7 mouse cellular contexts compared by ENCODE assay signal in the genomic region with DNA sequence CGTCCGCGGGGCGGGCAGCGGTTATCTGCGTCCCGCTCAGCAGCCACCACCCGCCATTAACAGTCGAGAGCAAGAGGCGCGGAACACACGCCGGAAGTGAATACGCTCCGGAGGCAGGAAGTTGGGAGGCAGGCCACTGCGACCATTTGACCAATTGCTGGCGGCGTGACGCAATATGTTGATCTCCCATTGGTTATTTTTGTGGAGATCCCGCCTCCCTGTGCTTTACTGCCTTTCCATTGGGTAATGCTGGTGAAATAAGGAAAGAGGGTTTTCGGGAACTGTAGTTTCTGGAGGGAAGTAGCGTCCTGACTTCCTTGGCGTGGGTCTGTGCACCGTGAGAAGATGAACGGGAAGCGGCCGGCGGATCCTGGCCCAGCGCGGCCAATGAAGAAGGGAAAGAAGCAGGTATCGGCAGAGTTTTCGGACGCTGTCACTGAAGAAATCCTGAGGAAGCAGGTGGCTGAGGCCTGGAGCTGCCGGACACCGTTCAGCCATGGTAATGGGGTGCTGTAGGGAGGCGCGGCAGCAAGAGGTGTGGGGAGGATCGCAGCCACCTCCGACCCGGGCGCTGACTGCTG. TPM values are rescaled to one million over a fixed set of nuclear protein-coding genes. Genes with fewer than 3 reads are reported as not detected.
DNase-seq lines count a peak whose midpoint lies in the region; ATAC-seq lines count a peak whose summit lies in the region.

A gene (minus strand): TSS at position 88 of the 581 bp plus-strand sequence.
A gene (plus strand): TSS at position 255 of the 581 bp plus-strand sequence.

- peak; percentile 94 for DNase-seq in adrenal gland, adult 8-10 months
- peak; percentile 97 for DNase-seq in embryo, embryonic 9.5 days (ENCODE audit: extremely low spot score)
- DNase-seq in gastrocnemius, postnatal 4 days (ENCODE audit: low spot score in 2 of 2), result peak; percentile 74 to 90
- DNase-seq in left cerebral cortex, postnatal 36 days (ENCODE audit: low spot score in 2 of 2), result peak; percentile 92 to 95
- peak; percentile 100 for DNase-seq in midbrain, embryonic 11.5 days (ENCODE audit: low spot score, missing footprints)
- peak; percentile 98 for DNase-seq in skeletal muscle tissue, adult 2 months (ENCODE audit: low read depth, low spot score)

- ATAC-seq in intestine, embryonic 16.5 days, result peak; percentile 99
- peak; percentile 99 for ATAC-seq in midbrain, embryonic 11.5 days (ENCODE audit: low FRiP score)

- under 1% methylated on average over 37 of the region's 41 CpGs for WGBS in intestine, embryonic 16.5 days
- WGBS in midbrain, embryonic 11.5 days, result under 1% methylated on average over 41 of the region's 41 CpGs

- H3K4me1 ChIP-seq in intestine, embryonic 16.5 days (ENCODE audit: control insufficient read depth, insufficient read depth, low read length), result peaks cover 13% of the 10 kb centered on the region
- H3K4me1 ChIP-seq in midbrain, embryonic 11.5 days (ENCODE audit: control insufficient read depth, insufficient read depth, low read length), result peaks cover 31% of the 10 kb centered on the region

- H3K9ac ChIP-seq in intestine, embryonic 16.5 days (ENCODE audit: low read depth, low read length), result peak within 1 kb of the TSS; percentile 74
- peak within 1 kb of the TSS; percentile 77 for H3K9ac ChIP-seq in midbrain, embryonic 11.5 days (ENCODE audit: low read length)

- peak within 1 kb of the TSS; percentile 80 for H3K4me2 ChIP-seq in intestine, embryonic 16.5 days (ENCODE audit: low read depth, low read length)
- H3K4me2 ChIP-seq in midbrain, embryonic 11.5 days, result peak within 1 kb of the TSS; percentile 85

- peak within 1 kb of the TSS; percentile 74 for H3K4me3 ChIP-seq in intestine, embryonic 16.5 days (ENCODE audit: low read length)
- H3K4me3 ChIP-seq in midbrain, embryonic 11.5 days (ENCODE audit: low read depth, low read length), result peak within 1 kb of the TSS; percentile 75

- H3K36me3 ChIP-seq in intestine, embryonic 16.5 days (ENCODE audit: control insufficient read depth, insufficient read depth, low read length), result no peaks in the 10 kb centered on the region
- H3K36me3 ChIP-seq in midbrain, embryonic 11.5 days (ENCODE audit: control insufficient read depth, insufficient read depth, low read length), result no peaks in the 10 kb centered on the region

- no peaks in the 10 kb centered on the region for H3K27me3 ChIP-seq in intestine, embryonic 16.5 days (replicated peaks; ENCODE audit: control insufficient read depth, insufficient read depth, low read length)
- no peaks in the 10 kb centered on the region for H3K27me3 ChIP-seq in midbrain, embryonic 11.5 days (ENCODE audit: control insufficient read depth, insufficient read depth, low read length)

- H3K27ac ChIP-seq in intestine, embryonic 16.5 days (ENCODE audit: low read length), result peak within 1 kb of the TSS; percentile 73
- peak within 1 kb of the TSS; percentile 35; the same call in 1 of the 2 replicates for H3K27ac ChIP-seq in midbrain, embryonic 11.5 days (ENCODE audit: low read depth, low read length)

- intact Hi-C loops in left cerebral cortex, postnatal 36 days (cut with DNase I), result no loop called here

- no peaks in the 10 kb centered on the region for H3K9me3 ChIP-seq in intestine, embryonic 16.5 days (ENCODE audit: control insufficient read depth, low read length)
- no peaks in the 10 kb centered on the region for H3K9me3 ChIP-seq in midbrain, embryonic 11.5 days (ENCODE audit: control insufficient read depth, low read length)

RNA-seq across cellular contexts. Expression of the first gene that starts in this region (rescaled TPM):
- total RNA-seq in adrenal gland, adult 8-10 months (2022), result 10 to 100 TPM; 37.5 to 51.4 (median 43.6) TPM
- total RNA-seq in gastrocnemius, postnatal 4 days (2021), result 10 to 100 TPM; 36.1 to 40.5 TPM
- polyA plus RNA-seq in intestine, embryonic 16.5 days (2015; fragmentation: Nextera tagmentation; extraction: Ambion mirVana), result 87.8 and 95.9 TPM in 2 replicates
- 10 to 100 TPM; 41.3 to 54.3 TPM for total RNA-seq in left cerebral cortex, postnatal 36 days (2021)
- 198 and 200 TPM in 2 replicates for polyA plus RNA-seq in midbrain, embryonic 11.5 days (2014; fragmentation: Nextera tagmentation; extraction: Ambion mirVana)

RNA-seq across cellular contexts. Expression of the second gene that starts in this region (rescaled TPM):
- 10 to 100 TPM; 23.0 to 31.3 (median 27.4) TPM for total RNA-seq in adrenal gland, adult 8-10 months (2022)
- total RNA-seq in gastrocnemius, postnatal 4 days (2021), result 10 to 100 TPM; 19.2 to 20.2 TPM
- 12.5 and 13.1 TPM in 2 replicates for polyA plus RNA-seq in intestine, embryonic 16.5 days (2015; fragmentation: Nextera tagmentation; extraction: Ambion mirVana)
- total RNA-seq in left cerebral cortex, postnatal 36 days (2021), result 100 to 1,000 TPM; 100 to 102 TPM
- 11.1 and 11.6 TPM in 2 replicates for polyA plus RNA-seq in midbrain, embryonic 11.5 days (2014; fragmentation: Nextera tagmentation; extraction: Ambion mirVana)

Comparison
In these comparisons a context has a peak if more than half of its experiments do, and no peak if none do; other contexts are left out.
1. Peak in every context shown above with its lines: DNase-seq, ATAC-seq, H3K4me3 ChIP-seq and H3K27ac ChIP-seq.